Mouse (Mus musculus) cortical plate, adult 2 months (tissue): ENCODE measurements around the gene Tbxas1.

ENCODE experiments used
- CTCF ChIP-seq: fragments of 200-500 bp; IDR thresholded peaks from 2 replicates; pipeline ENCODE4 v1.5.1; 2011; ENCODE audit warnings: mild to moderate bottlenecking, control low read depth, low read length; ENCODE audit not compliant: insufficient read depth; ENCODE audit errors: extremely low read depth
- POLR2A ChIP-seq: fragments of 200-500 bp; IDR thresholded peaks from 2 replicates; pipeline ENCODE4 v1.6.1; 2011; ENCODE audit warnings: mild to moderate bottlenecking, low read length, control low read depth; ENCODE audit not compliant: insufficient read depth; ENCODE audit errors: extremely low read depth

GRCm38 (mm10) chr6:38871051-38871450, 4.2 kb upstream of the Tbxas1 start:
- no peak for TF ChIP-seq POLR2A
- no peak for TF ChIP-seq CTCF
